Mouse (Mus musculus) lung, embryonic 14.5 days (tissue): ENCODE data around the gene Tex11. TPM values are rescaled to one million over a fixed set of nuclear protein-coding genes. Genes with fewer than 3 reads are reported as not detected.
"Not testable (repeated sequence)": the region's sequence is repeated elsewhere in the genome, so short reads cannot be mapped to it uniquely, and the experiment has no call there.

Experiments used
- ATAC-seq: fragments of 200-750 bp; cut with Nextera tagmentation; 2 replicates; pipeline ENCODE4 v1.8.0; 2017; ENCODE audit warnings: mild to moderate bottlenecking, moderate TSS enrichment, moderate library complexity; ENCODE audit not compliant: insufficient read depth
- DNase-seq: peaks from one replicate; pipeline ENCODE4 v3.0.0-alpha.2; 2015
- H3K27ac ChIP-seq: fragments of 300-500 bp; sonication (generic); 2 replicates; pipeline ENCODE4 v1.5.1; 2014; ENCODE audit warnings: low read depth, mild to moderate bottlenecking, moderate library complexity
- H3K27me3 ChIP-seq: fragments of 300-500 bp; sonication (generic); 2 replicates; pipeline ENCODE4 v1.6.1; 2014; ENCODE audit warnings: low read length, control low read depth; ENCODE audit not compliant: insufficient read depth
- H3K36me3 ChIP-seq: fragments of 300-500 bp; sonication (generic); 2 replicates; pipeline ENCODE4 v1.6.1; 2014; ENCODE audit warnings: control low read depth; ENCODE audit not compliant: insufficient read depth
- H3K4me1 ChIP-seq: fragments of 300-500 bp; sonication (generic); 2 replicates; pipeline ENCODE4 v1.6.1; 2014; ENCODE audit warnings: antibody characterized with exemption, control low read depth; ENCODE audit not compliant: insufficient read depth
- H3K4me2 ChIP-seq: fragments of 300-500 bp; sonication (generic); 2 replicates; pipeline ENCODE4 v1.6.1; 2014; ENCODE audit warnings: mild to moderate bottlenecking
- H3K4me3 ChIP-seq: fragments of 300-500 bp; sonication (generic); 2 replicates; pipeline ENCODE4 v1.5.1; 2014; ENCODE audit warnings: low read depth, low read length
- H3K9ac ChIP-seq: fragments of 300-500 bp; sonication (generic); 2 replicates; pipeline ENCODE4 v1.6.1; 2014
- H3K9me3 ChIP-seq: fragments of 300-500 bp; sonication (generic); 2 replicates; pipeline ENCODE4 v1.6.1; 2016; ENCODE audit warnings: low read depth, low read length, control low read depth
- CTCF ChIP-seq: IDR thresholded peaks from 2 replicates; pipeline ENCODE4 v1.5.1; 2016; ENCODE audit warnings: antibody characterized with exemption, low read depth
- WGBS: fragments of 180-500 bp; shearing (Covaris S2); extraction: QIAGEN DNeasy Blood & Tissue Kit; methylation state at CpG from one replicate; pipeline ENCODE4 v1.1.7; 2014; 5-methylcytosine and 5-hydroxymethylcytosine counted together
- polyA plus RNA-seq: library from polyadenylated mRNA; unstranded; fragments of >200 nt; fragmentation: Nextera tagmentation; extraction: Ambion mirVana; gene quantifications from 2 replicates; pipeline ENCODE4 v1.2.1, GENCODE M21; 2014

The Tex11 gene
- 0.05 and 0.45 TPM in 2 replicates for polyA plus RNA-seq

- no peak for DNase-seq
- no peak within 1 kb of the TSS for H3K4me2 ChIP-seq
- H3K4me1 ChIP-seq: no peaks in the 10 kb centered on the region
- H3K9ac ChIP-seq: no peak within 1 kb of the TSS
- no peaks in the 10 kb centered on the region for H3K36me3 ChIP-seq
- no peak for ATAC-seq
- no peaks in the 10 kb centered on the region for H3K9me3 ChIP-seq
- no peak within 1 kb of the TSS for H3K27ac ChIP-seq
- WGBS: 88% methylated on average over 31 of the region's 31 CpGs
- H3K4me3 ChIP-seq: no peak within 1 kb of the TSS
- TF ChIP-seq CTCF: no peak
- no peaks in the 10 kb centered on the region for H3K27me3 ChIP-seq
These were observed at the start of gene Tex11 for GRCm38 (mm10) chrX:101059541-101059940. TSS of gene Tex11 (minus strand) at chrX:101059667.

GRCm38 (mm10) chrX:101085920-101086319, 26.5 kb upstream of the Tex11 start, which contains the start of gene Slc7a3:
TSS of gene Slc7a3 (minus strand) at chrX:101086020.
- Histone ChIP-seq H3K36me3 (no peaks in the 10 kb centered on the region), H3K4me3 (peak within 1 kb of the TSS; percentile 14), H3K9ac (no peak within 1 kb of the TSS), H3K27ac (no peak within 1 kb of the TSS), H3K4me1 (no peaks in the 10 kb centered on the region), H3K4me2 (peak within 1 kb of the TSS; percentile 56), H3K27me3 (no peaks in the 10 kb centered on the region), H3K9me3 (no peaks in the 10 kb centered on the region)
- TF ChIP-seq CTCF: no peak
- no peak for DNase-seq
- no peak for ATAC-seq
- 34% methylated on average over 11 of the region's 11 CpGs for WGBS

- not testable (repeated sequence) for DNase-seq, H3K27ac ChIP-seq, H3K36me3 ChIP-seq, H3K9me3 ChIP-seq, H3K27me3 ChIP-seq, ATAC-seq, H3K4me1 ChIP-seq, H3K9ac ChIP-seq
- 11% methylated on average over 7 of the region's 9 CpGs for WGBS
- peak overlapping the region; percentile 56 for H3K4me2 ChIP-seq
- H3K4me3 ChIP-seq: peak overlapping the region; percentile 14
These were observed 25.7 kb upstream of the Tex11 start for GRCm38 (mm10) chrX:101085211-101085610.

- no peaks in the 10 kb centered on the region for H3K27me3 ChIP-seq
- H3K27ac ChIP-seq: no peak overlapping the region
- H3K36me3 ChIP-seq: no peaks in the 10 kb centered on the region
- no peaks in the 10 kb centered on the region for H3K4me1 ChIP-seq
- DNase-seq (no peak), ATAC-seq (no peak)
- H3K9me3 ChIP-seq: no peaks in the 10 kb centered on the region
- no peak for TF ChIP-seq CTCF
- WGBS: 75% methylated on average over 2 of the region's 2 CpGs
- H3K9ac ChIP-seq: no peak overlapping the region
- H3K4me2 ChIP-seq: no peak overlapping the region; the same call in 1 of the 2 replicates
- no peak overlapping the region for H3K4me3 ChIP-seq
These were observed 24.7 kb upstream of the Tex11 start for GRCm38 (mm10) chrX:101084192-101084591.

- Histone ChIP-seq H3K36me3 (no peaks in the 10 kb centered on the region), H3K9me3 (no peaks in the 10 kb centered on the region), H3K4me3 (no peak overlapping the region), H3K9ac (no peak overlapping the region), H3K27me3 (no peaks in the 10 kb centered on the region), H3K4me1 (no peaks in the 10 kb centered on the region), H3K4me2 (no peak overlapping the region), H3K27ac (no peak overlapping the region)
- 63% methylated on average over 1 of the region's 1 CpGs for WGBS
- TF ChIP-seq CTCF: no peak
- no peak for ATAC-seq
- no peak for DNase-seq
These were observed 5.8 kb upstream of the Tex11 start for GRCm38 (mm10) chrX:101065245-101065644.

- H3K36me3 ChIP-seq: no peaks in the 10 kb centered on the region
- 34% methylated on average over 2 of the region's 2 CpGs for WGBS
- no peak for TF ChIP-seq CTCF
- peak; percentile 39 for DNase-seq
- no peak overlapping the region for H3K9ac ChIP-seq
- H3K4me2 ChIP-seq: no peak overlapping the region
- H3K9me3 ChIP-seq: no peaks in the 10 kb centered on the region
- ATAC-seq: no peak
- H3K27me3 ChIP-seq: no peaks in the 10 kb centered on the region
- H3K4me3 ChIP-seq: no peak overlapping the region
- H3K27ac ChIP-seq: no peak overlapping the region
- H3K4me1 ChIP-seq: no peaks in the 10 kb centered on the region
These were observed 4.0 kb upstream of the Tex11 start for GRCm38 (mm10) chrX:101063503-101063902.

- Histone ChIP-seq H3K9me3 (no peaks in the 10 kb centered on the region), H3K4me2 (no peak overlapping the region), H3K27me3 (no peaks in the 10 kb centered on the region), H3K4me1 (no peaks in the 10 kb centered on the region), H3K36me3 (no peaks in the 10 kb centered on the region), H3K27ac (no peak overlapping the region), H3K4me3 (no peak overlapping the region), H3K9ac (no peak overlapping the region)
- peak; percentile 46; the same call in 1 of the 2 replicates for TF ChIP-seq CTCF
- DNase-seq: peak; percentile 62
- 28% methylated on average over 2 of the region's 2 CpGs for WGBS
- no peak for ATAC-seq
These were observed 115.8 kb downstream of the Tex11 start for GRCm38 (mm10) chrX:100943640-100944039.

- H3K9me3 ChIP-seq: no peaks in the 10 kb centered on the region
These were observed 220.3 kb downstream of the Tex11 start for GRCm38 (mm10) chrX:100839211-100839610.

More at GRCm38 (mm10) chrX:100839211-100839610, 220.3 kb downstream of the Tex11 start:
- DNase-seq: no peak
- Histone ChIP-seq H3K27me3 (no peaks in the 10 kb centered on the region), H3K27ac (no peak overlapping the region), H3K4me1 (no peaks in the 10 kb centered on the region), H3K4me2 (no peak overlapping the region), H3K9ac (no peak overlapping the region), H3K36me3 (no peaks in the 10 kb centered on the region), H3K4me3 (no peak overlapping the region)
- no peak for ATAC-seq
- no peak for TF ChIP-seq CTCF
